Mouse (Mus musculus) bone marrow macrophage, adult 2 months (primary cell): ENCODE data around the gene Nme7.

ENCODE experiments used
- CTCF ChIP-seq: IDR thresholded peaks from 2 replicates; pipeline ENCODE4 v1.5.1; 2012; ENCODE audit warnings: low read depth, mild to moderate bottlenecking, low read length, moderate library complexity
- POLR2A ChIP-seq: IDR thresholded peaks from 2 replicates; pipeline ENCODE4 v1.6.1; 2012; ENCODE audit warnings: mild to moderate bottlenecking, low read depth, low read length, borderline replicate concordance

- no peak for TF ChIP-seq POLR2A
- no peak for TF ChIP-seq CTCF
Observed at GRCm38 (mm10) chr1:164397672-164398071, 93.8 kb downstream of the Nme7 start.
